Mouse (Mus musculus): ENCODE results near the gene Trappc12.

DNA sequence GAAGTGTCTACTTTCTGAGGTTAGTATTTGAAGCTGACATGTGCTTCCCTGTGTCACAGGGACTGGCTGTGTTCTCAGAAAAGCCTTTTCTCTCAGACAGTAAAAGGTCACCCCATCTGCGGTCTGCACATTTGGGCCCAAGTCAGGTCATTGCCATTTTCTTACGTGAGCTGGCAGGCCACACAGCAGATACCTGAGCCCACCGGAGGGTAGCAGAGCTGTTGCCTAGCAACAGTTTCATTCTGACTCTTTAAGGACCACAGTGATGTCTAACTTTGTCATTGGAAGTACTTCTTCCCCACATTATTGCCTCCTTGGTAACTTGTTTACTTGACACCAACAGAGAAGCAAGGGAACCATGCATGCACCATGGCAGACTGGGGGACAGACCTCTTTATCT lies 42.3 kb upstream of the Trappc12 start:
- no peak for TF ChIP-seq CTCF (IDR thresholded peaks at IDR 0.05)
- TF ChIP-seq EP300 (IDR thresholded peaks at IDR 0.05) = no peak

Data from lung, postnatal 0 days (tissue).